Mouse (Mus musculus) lung, postnatal 4 days (tissue): Measurements from ENCODE around the gene Itm2a.
A peak's percentile ranks its signal among the peaks of the same experiment; 100 is the strongest.

Source experiments
- DNase-seq, 2 experiments: peaks; one replicate each; pipeline ENCODE4 v3.0.0; 2021

Itm2a gene

DNA sequence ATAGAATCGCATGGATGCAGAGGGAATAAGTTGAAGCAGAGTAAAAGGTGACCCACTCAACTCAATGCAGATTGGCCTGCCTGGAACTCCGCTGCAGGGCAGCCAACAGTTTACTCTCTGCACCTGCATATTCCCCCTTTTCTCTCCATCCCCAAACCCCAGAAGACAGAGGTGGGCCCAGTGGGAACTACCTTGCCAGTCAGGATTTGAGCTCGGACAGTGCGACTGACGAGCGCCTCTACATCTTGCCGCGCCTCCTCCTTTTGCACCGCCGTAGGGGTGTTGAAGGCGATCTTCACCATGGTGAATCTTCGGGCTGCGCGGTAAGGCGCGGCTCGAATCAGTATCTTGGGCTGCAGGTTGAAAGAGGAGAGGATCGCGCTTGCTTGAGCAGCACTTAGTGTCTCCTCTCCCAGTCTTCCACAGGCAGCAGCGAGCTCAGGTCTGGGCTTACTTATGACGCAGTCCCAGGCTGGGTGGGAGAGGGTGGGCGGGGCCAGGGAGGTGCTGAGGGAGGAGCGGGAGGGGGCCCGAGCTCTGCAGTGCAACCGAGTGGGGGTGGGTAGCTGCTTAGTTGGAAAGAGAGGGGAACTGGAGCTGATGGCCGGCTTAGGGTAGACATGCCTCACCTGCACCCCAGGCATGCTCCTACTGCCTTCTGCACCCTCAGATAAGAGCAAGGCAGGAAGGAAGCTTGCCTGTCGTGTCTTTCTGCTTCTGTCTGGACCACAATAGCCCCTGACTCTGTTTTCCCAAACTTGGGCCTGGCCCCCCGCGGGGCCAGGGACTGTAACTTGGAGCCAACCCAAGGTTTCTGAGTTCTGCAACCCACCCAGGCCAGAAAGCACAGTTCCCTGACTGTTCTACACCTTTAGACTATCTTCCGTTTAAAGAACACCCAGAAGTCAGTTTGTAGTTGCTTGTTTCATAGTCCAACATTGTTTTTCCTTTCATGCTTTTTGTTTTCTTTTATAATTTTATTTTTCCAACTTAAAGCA is at the start of gene Itm2a:
TSS of gene Itm2a (minus strand) at position 462 of the 998 bp plus-strand sequence.
- DNase-seq: peak; percentile 9 to 27

DNA sequence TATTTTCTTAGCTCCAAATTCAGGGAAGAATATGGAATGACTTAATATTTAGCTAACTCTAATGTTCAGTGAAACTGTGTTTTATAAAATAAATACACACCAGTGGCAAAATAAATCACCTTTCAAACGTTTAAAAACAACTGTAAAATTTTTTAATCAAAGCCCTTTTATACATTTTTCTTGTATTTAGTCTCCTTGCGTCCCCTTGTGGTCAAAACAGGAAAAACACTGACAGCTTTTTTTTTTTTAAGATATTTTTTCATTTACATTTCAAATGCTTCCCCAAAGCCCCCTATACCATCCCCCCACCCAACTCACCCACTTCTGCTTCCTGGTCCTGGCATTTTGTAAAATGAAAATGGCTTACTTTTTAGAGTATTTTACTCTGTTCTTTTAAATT is 32.7 kb upstream of the Itm2a start:
- DNase-seq: no peak

DNA sequence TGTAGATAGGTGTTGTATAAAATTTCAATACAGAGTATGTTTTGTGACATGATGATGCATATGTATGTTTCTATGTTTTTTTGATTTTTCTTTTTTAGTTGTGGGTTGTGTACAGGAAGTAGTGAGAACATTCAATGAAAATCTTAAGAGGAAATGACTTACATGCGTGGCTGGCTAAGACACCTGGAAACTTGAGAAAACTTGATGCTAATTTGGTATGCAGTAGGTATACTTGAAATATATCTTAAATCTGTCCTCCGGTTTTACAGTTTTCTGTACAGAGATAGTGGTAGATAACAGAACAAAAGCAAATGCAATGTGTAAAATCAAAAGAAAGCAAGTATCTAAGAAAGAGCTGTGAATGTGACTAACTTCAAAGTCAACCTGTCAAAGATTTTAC is 18.1 kb upstream of the Itm2a start:
- DNase-seq: no peak

DNA sequence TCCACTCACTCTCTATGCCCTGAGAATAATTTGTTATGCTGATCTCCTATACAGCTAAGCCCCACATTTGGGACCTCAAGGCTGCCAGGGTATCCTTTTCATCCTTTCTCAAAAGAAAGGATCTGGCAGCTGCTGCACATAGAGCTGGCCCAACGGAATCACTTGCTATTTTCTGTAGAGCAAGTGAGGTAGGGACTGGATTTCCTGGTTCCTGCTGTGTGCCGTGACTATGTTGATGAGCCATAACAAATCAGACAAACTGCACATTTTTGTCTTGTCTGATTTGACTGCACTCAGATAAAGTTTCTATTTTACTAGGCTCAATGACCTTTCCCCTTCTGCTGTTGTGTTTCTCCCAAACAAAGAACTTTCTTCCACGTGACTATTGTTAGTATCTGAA is 14.2 kb upstream of the Itm2a start:
- no peak for DNase-seq

DNA sequence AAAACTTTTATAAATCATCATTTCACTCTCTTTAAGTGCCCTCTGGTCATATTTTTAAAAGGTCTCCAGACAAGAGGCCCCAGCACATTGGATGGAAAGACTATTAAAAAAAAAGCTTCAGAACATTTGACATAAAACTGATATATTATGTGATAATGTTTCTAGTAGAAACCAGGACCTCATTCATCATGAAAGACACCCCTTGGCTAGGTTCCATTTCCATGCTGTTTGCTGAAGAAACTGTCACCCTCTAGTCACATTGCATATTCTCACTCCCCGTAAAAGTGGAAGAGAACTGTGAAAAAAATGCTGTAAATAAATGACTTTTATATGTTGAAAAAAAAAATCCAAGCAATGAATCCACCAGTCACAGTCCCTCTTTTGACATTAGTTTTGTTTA is 12.8 kb upstream of the Itm2a start:
- DNase-seq: no peak

DNA sequence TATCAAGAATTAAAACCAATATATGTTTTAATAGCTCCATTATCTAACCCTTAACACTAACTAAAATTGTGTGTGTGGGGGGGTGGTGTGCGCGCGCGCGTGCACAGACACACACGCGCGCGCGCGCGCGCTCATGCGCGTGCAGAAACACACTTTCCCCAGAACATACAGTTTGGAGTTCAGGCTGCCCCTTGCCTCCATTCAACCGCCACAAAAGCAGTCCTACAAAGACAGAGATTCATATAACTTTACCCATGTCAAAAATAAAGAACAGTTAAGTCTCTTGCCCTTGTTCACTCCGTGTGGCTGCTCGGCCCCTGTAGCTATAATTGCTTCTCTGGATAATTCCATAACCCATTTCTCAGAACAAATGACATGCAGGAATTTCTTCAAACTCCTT is 695 bp downstream of the Itm2a start:
- no peak for DNase-seq

DNA sequence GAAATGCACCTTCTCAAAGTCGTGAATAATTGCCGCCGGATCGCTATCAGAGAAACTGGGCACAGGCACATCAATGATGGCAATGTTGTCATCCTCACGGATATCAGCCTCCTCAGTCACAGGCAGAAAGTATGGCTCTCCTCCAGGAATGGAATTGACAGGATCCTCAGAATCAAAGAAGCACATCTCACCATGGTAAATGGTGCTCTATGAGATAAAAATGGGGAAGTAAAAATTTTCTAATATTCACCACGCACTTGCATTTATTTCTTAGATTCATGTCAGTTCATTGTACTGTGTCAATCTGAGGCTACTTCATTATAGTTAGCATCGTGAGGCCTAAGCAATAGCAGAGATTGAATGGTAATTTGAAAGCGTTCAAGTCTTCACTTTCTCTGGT is 4.1 kb downstream of the Itm2a start:
- DNase-seq: no peak

DNA sequence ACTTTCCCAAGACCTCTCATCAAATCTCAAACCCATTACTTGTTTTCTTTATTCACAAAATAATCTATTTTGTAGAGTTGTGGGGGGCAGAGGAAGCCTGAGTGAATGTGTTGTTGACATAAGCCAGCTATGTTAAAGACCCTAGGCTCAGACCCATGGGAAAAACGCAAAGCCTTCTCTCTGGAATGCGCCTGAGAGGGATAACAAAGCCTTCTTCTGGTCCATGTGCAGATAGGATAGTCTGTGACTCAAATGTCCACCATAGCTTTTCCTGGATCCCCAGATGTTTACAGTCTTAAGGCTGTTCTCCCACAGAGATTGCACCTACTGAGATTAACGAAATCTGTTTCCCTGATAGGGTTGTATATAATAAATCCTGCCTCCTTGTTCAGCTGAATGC is 9.9 kb downstream of the Itm2a start:
- DNase-seq: no peak

DNA sequence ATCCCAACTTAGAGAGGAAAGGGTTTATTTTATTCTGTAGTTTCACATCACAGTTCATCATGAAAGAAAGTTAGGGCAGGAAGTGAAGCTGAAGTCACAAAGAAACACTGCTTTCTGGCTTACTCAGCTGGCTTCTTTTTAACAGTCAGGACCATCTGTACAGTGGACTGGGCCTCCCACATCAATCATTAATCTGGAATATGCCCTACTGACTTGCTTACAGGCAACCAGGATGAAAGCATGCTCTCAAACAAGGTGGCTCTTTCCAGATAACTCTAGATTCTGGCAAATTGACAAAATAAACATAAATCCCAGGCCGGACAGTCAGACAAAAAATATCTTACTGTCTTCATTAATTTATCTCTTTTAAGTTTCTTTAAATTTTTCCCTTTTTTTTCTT is 27.8 kb downstream of the Itm2a start:
- DNase-seq: no peak
